Mouse (Mus musculus) olfactory bulb, adult 2 months (tissue): ENCODE results near the gene Cxcl1.

Experiments used
- CTCF ChIP-seq: fragments of 200-500 bp; IDR thresholded peaks from 2 replicates; pipeline ENCODE4 v1.5.1; 2012; ENCODE audit warnings: low read depth, mild to moderate bottlenecking, low read length, moderate library complexity; ENCODE audit not compliant: insufficient read depth
- POLR2A ChIP-seq: fragments of 200-500 bp; IDR thresholded peaks from 2 replicates; pipeline ENCODE4 v1.6.1; 2012; ENCODE audit warnings: mild to moderate bottlenecking, low read depth, low read length, moderate library complexity; ENCODE audit not compliant: insufficient read depth

DNA sequence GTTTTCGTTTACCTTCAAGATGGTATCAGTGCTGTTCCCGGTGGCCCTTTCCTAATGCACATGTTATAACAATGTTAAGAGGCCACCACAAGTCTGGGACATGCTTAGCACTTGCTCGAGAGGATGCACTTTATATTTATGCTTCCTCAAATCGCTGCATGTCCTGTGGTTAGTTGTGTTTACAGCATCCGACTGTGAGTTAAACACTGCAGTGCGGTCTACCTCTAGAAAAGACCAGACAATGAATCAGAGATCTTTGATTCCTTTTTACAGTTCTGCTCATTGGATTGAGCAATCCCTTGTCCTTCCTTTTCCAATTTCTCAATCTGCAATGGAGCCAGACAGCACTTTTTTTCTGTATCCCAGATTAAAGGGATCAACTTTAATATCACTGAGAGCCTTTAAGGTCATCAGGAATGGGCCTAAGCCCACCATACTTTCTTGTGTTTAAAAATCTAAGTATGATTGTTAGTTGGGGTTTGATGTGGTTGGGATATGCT, 29.1 kb upstream of the Cxcl1 start:
- TF ChIP-seq CTCF (no peak), POLR2A (no peak)
